Mouse (Mus musculus) fibroblast of lung, adult 2 months (primary cell): ENCODE data around the gene Rel.
"Not testable (repeated sequence)": the region's sequence is repeated elsewhere in the genome, so short reads cannot be mapped to it uniquely, and the experiment has no call there.

ENCODE experiments used
- DNase-seq: peaks from one replicate; pipeline ENCODE4 v3.0.0-alpha.2; 2011; ENCODE audit warnings: low read depth

Rel gene

GRCm38 (mm10) chr11:23770760-23771506 lies at the start of gene Rel:
Rel (minus strand) TSS chr11:23770970.
- DNase-seq: peak; percentile 91

DNA sequence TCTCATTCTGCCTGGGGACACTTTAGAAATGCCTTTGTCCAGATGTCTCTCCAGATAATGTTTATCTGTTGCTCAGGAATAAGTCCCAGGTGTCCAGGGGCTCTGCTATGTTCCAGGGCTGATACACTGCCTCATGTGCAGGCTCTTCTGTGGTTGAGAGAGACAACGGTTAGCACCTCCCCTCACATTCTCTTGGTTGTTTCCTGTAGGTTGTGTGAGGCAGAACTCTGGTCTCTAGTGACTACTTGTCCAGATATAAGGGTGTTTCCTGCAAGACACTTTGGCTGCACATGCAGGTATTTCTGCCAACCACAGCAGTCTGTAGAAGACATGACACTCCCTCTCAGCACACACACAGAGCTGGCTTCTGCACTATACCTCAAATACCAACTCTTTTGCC lies 48.0 kb upstream of the Rel start:
- no peak for DNase-seq

GRCm38 (mm10) chr11:23810741-23811140 lies 40.0 kb upstream of the Rel start:
- no peak for DNase-seq

DNA sequence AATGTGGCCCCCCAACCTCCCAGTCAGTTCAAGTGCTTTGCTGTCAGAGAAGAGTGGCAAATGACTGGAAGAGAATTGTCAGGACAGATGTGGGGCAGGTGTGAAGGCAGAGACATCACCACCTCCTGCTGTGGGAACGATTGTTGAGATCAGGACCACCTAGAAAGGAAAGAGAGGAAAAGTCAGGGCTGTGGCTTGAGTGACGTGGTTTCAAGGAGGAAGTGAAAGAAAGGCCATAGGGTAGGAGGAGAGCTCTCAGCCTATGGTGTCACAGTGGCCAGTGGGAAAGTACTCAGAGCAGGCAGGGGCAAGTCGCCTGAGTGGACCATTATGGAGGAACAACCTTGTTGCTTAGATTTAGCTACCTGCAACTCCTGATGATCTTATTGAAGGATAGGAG lies 34.9 kb upstream of the Rel start:
- DNase-seq: no peak

GRCm38 (mm10) chr11:23803136-23803535 lies 32.4 kb upstream of the Rel start:
- no peak for DNase-seq

DNA sequence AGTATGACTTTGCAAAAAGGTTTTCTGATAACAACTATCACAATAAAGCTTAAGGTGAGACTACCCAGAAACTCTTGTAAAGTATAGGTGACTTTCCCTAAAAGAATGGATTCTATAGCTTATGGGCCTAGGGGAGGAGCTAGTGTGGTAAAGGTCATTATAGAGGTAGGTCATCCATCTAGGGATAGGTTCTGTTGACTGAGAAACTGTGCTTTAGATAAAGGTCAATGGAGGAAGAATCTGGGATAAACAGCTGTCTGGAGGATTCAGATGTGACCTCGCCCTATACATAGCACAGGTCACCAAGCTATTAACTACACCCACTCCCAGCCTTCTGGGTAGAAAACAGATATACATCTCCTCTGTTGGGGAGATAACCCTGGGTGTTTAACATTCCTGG lies 31.5 kb upstream of the Rel start:
- no peak for DNase-seq

GRCm38 (mm10) chr11:23801851-23802250 lies 31.1 kb upstream of the Rel start:
- no peak for DNase-seq

DNA sequence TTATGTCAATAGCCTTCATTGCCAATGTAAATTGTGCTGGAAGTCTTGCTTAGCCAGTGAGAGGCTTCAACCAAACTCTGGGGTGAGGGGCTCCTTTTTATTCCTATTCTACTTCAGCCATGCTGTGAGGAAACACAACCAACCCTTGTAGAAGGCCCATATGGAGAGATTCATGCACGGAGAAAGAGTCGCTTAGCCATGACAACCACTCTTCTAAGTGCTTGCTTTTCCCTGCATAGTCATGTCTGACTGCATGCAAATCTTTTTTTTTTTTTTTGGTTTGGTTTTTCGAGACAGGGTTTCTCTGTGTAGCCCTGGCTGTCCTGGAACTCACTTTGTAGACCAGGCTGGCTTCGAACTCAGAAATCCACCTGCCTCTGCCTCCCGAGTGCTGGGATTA lies 12.9 kb upstream of the Rel start:
- not testable (repeated sequence) for DNase-seq

- DNase-seq: no peak
Measured at GRCm38 (mm10) chr11:23783085-23783484, 12.3 kb upstream of the Rel start.

GRCm38 (mm10) chr11:23782038-23782437 lies 11.3 kb upstream of the Rel start:
- DNase-seq: no peak

- DNase-seq: no peak
Measured at GRCm38 (mm10) chr11:23778787-23779201, 8.0 kb upstream of the Rel start.

- DNase-seq: no peak
Measured at GRCm38 (mm10) chr11:23772471-23772870, 1.7 kb upstream of the Rel start.

DNA sequence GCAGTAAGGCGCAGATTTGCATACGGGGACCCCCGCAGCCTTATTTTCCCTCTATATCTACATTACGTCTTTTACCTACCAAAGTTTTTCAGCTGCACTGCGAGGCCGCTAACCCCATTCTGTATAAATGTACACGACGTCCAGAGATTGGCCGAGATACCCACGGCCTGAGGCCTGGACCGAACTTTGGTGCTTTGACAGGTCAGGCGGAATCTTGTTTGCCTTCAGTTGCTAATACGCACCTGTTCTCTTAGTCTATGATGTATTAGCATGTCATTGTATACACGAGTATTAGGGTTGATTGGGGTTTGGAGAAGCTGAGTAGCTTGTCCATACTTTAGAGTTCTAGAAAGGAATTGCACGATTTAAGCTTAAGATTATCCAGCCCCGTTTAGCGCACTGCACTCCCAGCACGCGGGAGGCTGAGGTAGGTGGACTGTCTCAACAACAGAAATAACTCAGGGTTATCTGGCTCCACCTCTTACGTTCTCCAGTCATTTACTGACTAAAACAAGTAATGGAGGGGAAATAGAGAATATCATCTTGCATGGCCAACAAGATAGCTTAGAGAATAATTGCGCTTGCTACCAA lies 832 bp upstream of the Rel start:
- DNase-seq: no peak

DNA sequence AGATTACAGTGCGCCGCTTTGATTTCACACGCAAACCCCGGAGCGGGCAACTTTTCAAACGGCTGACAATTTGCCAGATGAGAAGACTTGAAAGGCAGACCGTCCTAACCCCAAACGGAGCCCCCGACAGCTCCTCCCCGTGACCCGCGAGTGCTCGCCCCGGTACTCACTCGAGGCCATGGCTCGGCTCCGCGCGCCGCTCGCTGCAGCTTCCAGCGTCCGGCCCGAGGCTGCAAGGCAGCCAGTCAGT lies 335 bp downstream of the Rel start:
- DNase-seq: no peak

GRCm38 (mm10) chr11:23769686-23770509 lies 872 bp downstream of the Rel start:
- no peak for DNase-seq

- DNase-seq: no peak
Measured at GRCm38 (mm10) chr11:23769033-23769432, 1.7 kb downstream of the Rel start.

- DNase-seq: no peak
Measured at GRCm38 (mm10) chr11:23767928-23768327, 2.8 kb downstream of the Rel start.

GRCm38 (mm10) chr11:23767369-23767768 lies 3.4 kb downstream of the Rel start:
- DNase-seq: not testable (repeated sequence)

DNA sequence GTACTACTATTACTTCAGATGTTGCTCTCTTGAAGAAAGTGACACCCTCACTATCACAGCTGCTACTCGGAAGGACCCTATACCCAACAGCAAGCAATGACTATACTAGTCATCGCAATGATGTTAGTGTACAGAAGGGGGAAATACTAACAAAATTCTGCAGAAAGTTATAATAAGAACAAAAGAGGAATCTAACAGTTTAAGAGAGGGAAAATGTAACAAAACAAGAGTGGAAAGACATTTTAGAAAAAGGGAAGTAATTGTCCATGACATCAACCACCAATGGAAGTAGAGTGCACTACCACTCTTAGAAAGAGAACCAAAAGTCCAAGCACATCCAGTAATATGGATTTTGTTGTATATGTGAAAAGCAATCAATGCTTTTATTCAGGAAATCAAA lies 8.1 kb downstream of the Rel start:
- no peak for DNase-seq

DNA sequence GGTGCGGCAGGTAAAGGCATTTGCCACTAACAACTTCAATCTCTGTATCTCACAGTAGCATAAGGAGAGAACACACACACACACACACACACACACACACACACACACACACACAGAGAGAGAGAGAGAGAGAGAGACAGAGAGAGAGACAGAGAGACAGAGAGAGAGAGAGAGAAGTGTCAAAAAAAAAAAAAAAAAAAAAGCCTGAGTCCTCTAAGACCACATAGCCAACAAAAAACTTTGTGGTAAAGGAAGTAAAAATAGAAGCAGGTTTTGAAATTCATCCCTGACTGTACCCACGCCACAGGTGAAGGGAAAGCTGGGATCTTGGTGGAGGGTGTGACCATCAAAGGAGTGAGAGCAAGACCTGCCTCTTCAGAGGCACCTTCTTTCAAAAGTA lies 12.6 kb downstream of the Rel start:
- DNase-seq: no peak

- no peak for DNase-seq
Measured at GRCm38 (mm10) chr11:23754329-23754728, 16.4 kb downstream of the Rel start.

DNA sequence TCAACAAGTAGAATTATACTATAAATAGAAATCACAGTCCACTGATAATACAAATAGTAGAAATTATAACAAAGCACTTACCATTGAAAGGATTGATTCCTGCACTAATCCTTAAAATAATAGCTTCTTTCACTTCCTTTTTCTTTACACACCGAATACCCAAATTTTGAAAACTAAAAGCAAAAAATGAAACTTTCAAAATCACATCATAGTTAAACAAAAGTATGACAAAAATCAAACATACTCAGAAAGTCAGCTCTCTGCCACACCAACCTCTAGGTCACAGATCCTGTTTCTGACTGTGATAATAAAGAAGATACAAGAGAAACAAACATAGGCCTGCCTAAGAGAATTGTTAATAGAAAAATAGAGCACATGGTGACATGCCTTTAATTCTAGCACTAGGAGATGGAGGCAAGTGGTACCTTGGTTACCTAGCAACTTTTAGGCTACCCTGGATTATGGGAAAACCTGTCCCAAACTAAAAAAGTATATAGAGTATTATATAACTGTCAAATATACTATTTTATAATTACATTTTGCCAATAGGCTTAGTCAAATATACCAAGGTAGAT lies 17.5 kb downstream of the Rel start:
- no peak for DNase-seq

- DNase-seq: no peak
Measured at GRCm38 (mm10) chr11:23746102-23746501, 24.7 kb downstream of the Rel start.
